Mouse (Mus musculus): ENCODE measurements at regions not wholly inside any gene's neighbourhood (a gene's known extent, or its start where the extent isn't known, plus 50 kb on each side); places are given as distances from the start of the nearest gene placed in this dataset.

DNA sequence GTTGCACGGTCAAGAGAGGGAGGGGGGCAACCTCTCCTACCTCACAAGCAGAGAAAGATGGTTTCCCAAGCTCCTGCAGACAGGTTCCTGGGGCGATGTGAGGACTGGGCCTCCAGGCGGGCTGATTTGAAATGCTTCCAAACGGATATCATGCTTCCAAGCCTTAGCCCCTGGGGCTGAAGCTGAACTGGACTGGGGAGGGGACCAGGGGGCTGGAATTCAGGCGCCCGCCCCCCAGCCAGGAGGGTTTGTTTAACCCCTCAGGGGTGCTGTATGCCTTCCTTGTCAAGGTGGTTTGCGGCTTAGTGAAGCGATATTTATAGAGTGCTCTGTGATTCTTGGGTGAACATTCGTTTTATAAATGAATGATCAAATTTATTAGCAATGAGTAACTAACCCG is 210.0 kb downstream of the Wnt5a start:
- dilution Hi-C loops (cut with MboI; ENCODE audit: extremely low pct_ligation_motif_present, extremely low pct_unique_long_range_greater_than_20kb, low sequenced_read_pairs) (no loop called here), in situ Hi-C loops (cut with MboI; ENCODE audit: low pct_ligation_motif_present, low pct_unique_long_range_greater_than_20kb, low sequenced_read_pairs) (no loop called here)
- no peak for DNase-seq (ENCODE audit: extremely low read depth)
- Histone ChIP-seq H3K9me3 (replicated peaks; ENCODE audit: low read length) (peaks cover 63% of the 10 kb centered on the region), H3K79me2 (replicated peaks; ENCODE audit: control insufficient read depth, extremely low read depth, insufficient read depth, poor library complexity, severe bottlenecking) (no peaks in the 10 kb centered on the region), H3K4me1 (ENCODE audit: control insufficient read depth in 1 of 2, insufficient read depth in 2 of 2) (no peaks in the 10 kb centered on the region), H3K4me3 (replicated peaks in 1 of 3; ENCODE audit: low read depth in 2 of 3, low read length in 2 of 3, poor library complexity in 1 of 3) (no peak overlapping the region), H3K9ac (ENCODE audit: insufficient read depth, low read depth) (no peak overlapping the region), H3K27ac (ENCODE audit: insufficient read depth, low read depth) (no peak overlapping the region), H3K36me3 (replicated peaks in 1 of 2; ENCODE audit: control insufficient read depth in 1 of 2, insufficient read depth in 1 of 2, low read length in 1 of 2) (no peaks in the 10 kb centered on the region), H3K27me3 (replicated peaks) (no peaks in the 10 kb centered on the region), H3K4me2 (ENCODE audit: insufficient read depth, low read depth, poor library complexity, severe bottlenecking) (no peak overlapping the region)
- TF ChIP-seq SIN3A (IDR thresholded peaks at IDR 0.05; ENCODE audit: low read length) (no peak), GABPA (IDR thresholded peaks at IDR 0.05; ENCODE audit: insufficient replicate concordance, low read depth, low read length) (no peak)

GRCm38 (mm10) chr14:28720545-28720944 is 216.0 kb downstream of the Wnt5a start:
- peaks cover 73% of the 10 kb centered on the region for H3K9me3 ChIP-seq (replicated peaks; ENCODE audit: low read length)
- no peaks in the 10 kb centered on the region for H3K27me3 ChIP-seq (replicated peaks)
- H3K27ac ChIP-seq (ENCODE audit: insufficient read depth, low read depth), result no peak overlapping the region
- TF ChIP-seq ZNF384 (IDR thresholded peaks at IDR 0.05; ENCODE audit: low read depth, low read length) (no peak), HCFC1 (IDR thresholded peaks at IDR 0.05; ENCODE audit: low read depth, low read length) (no peak), NRF1 (IDR thresholded peaks at IDR 0.05; ENCODE audit: low read depth, low read length) (no peak), MYC (IDR thresholded peaks at IDR 0.05; ENCODE audit: low read depth, low read length) (no peak), POLR2AphosphoS2 (IDR thresholded peaks at IDR 0.05; ENCODE audit: low read depth, low read length) (no peak), TCF12 (IDR thresholded peaks at IDR 0.05; ENCODE audit: low read depth, low read length) (no peak), ZC3H11A (IDR thresholded peaks at IDR 0.05; ENCODE audit: low read depth, low read length) (no peak), CHD1 (IDR thresholded peaks at IDR 0.05; ENCODE audit: low read depth, low read length) (no peak), USF2 (conservative IDR thresholded peaks at IDR 0.05; ENCODE audit: low read depth, low read length) (no peak), NELFE (IDR thresholded peaks at IDR 0.05; ENCODE audit: low read depth, low read length) (no peak), ZKSCAN1 (IDR thresholded peaks at IDR 0.05; ENCODE audit: borderline replicate concordance, low read depth, low read length) (no peak), GABPA (IDR thresholded peaks at IDR 0.05; ENCODE audit: insufficient replicate concordance, low read depth, low read length) (no peak), EP300 (IDR thresholded peaks at IDR 0.05; ENCODE audit: low read length) (no peak), KAT2A (IDR thresholded peaks at IDR 0.05; ENCODE audit: insufficient replicate concordance, low read length) (no peak), ETS1 (conservative IDR thresholded peaks at IDR 0.05; ENCODE audit: low read depth, low read length) (no peak)
- dilution Hi-C loops (cut with MboI; ENCODE audit: extremely low pct_ligation_motif_present, extremely low pct_unique_long_range_greater_than_20kb, low sequenced_read_pairs), result no loop called here
- in situ Hi-C loops (cut with MboI; ENCODE audit: low pct_ligation_motif_present, low pct_unique_long_range_greater_than_20kb, low sequenced_read_pairs), result no loop called here
- H3K9ac ChIP-seq (ENCODE audit: insufficient read depth, low read depth), result no peak overlapping the region
- DNase-seq (ENCODE audit: extremely low read depth), result no peak
- no peak overlapping the region for H3K4me2 ChIP-seq (ENCODE audit: insufficient read depth, low read depth, poor library complexity, severe bottlenecking)
- H3K36me3 ChIP-seq (replicated peaks in 1 of 2; ENCODE audit: control insufficient read depth in 1 of 2, insufficient read depth in 1 of 2, low read length in 1 of 2), result no peaks in the 10 kb centered on the region
- no peaks in the 10 kb centered on the region for H3K4me1 ChIP-seq (ENCODE audit: control insufficient read depth in 1 of 2, insufficient read depth in 2 of 2)
- no peak overlapping the region for H3K4me3 ChIP-seq (replicated peaks in 1 of 3; ENCODE audit: low read depth in 2 of 3, low read length in 2 of 3, poor library complexity in 1 of 3)
- H3K79me2 ChIP-seq (replicated peaks; ENCODE audit: control insufficient read depth, extremely low read depth, insufficient read depth, poor library complexity, severe bottlenecking), result no peaks in the 10 kb centered on the region

All from CH12.LX (cell line).